In genomic region chr16:56012789-56013743, GRCm38 (mm10) we compare ENCODE assay signal across 12 mouse cellular contexts. TPM values are rescaled to one million over a fixed set of nuclear protein-coding genes. Genes with fewer than 3 reads are reported as not detected.
DNase-seq lines count a peak whose midpoint lies in the region; ATAC-seq and TF ChIP-seq lines count a peak whose summit lies in the region.
"Had no signal": no experiment of that assay in that cellular context is flagged by ENCODE, and none has a peak within 500 bp of the region (broad histone marks: within the 10 kb centered on the region; RNA-seq: fewer than 3 reads in every experiment).

No protein-coding gene starts in this region.

- peak; percentile 49; the same call in 1 of the 2 replicates for ATAC-seq in forebrain, embryonic 12.5 days (ENCODE audit: low FRiP score)
- ATAC-seq in liver, embryonic 11.5 days (replicated peaks; ENCODE audit: low FRiP score), result peak; percentile 51; the same call in 1 of the 2 replicates
- peak; percentile 37 for ATAC-seq in liver, embryonic 14.5 days (ENCODE audit: insufficient read depth)

- no peaks in the 10 kb centered on the region for H3K27me3 ChIP-seq in forebrain, embryonic 12.5 days
- H3K27me3 ChIP-seq in forebrain, embryonic 10.5 days (ENCODE audit: poor library complexity, severe bottlenecking), result no peaks in the 10 kb centered on the region
- no peaks in the 10 kb centered on the region for H3K27me3 ChIP-seq in liver, embryonic 11.5 days (replicated peaks; ENCODE audit: control insufficient read depth, insufficient read depth, low read length)
- H3K27me3 ChIP-seq in liver, embryonic 14.5 days (ENCODE audit: control insufficient read depth, insufficient read depth, low read length), result no peaks in the 10 kb centered on the region
- H3K27me3 ChIP-seq: heart, embryonic 12.5 days; limb, embryonic 13.5 days had no signal

- H3K27ac ChIP-seq in forebrain, embryonic 12.5 days, result no peak overlapping the region
- no peak overlapping the region for H3K27ac ChIP-seq in forebrain, embryonic 10.5 days
- H3K27ac ChIP-seq in liver, embryonic 11.5 days (ENCODE audit: low read depth, low read length), result no peak overlapping the region
- no peak overlapping the region for H3K27ac ChIP-seq in liver, embryonic 14.5 days
- H3K27ac ChIP-seq: limb, embryonic 13.5 days; macrophage had no signal

- H3K4me3 ChIP-seq in forebrain, embryonic 12.5 days (replicated peaks), result no peak overlapping the region
- H3K4me3 ChIP-seq in forebrain, embryonic 10.5 days, result no peak overlapping the region
- no peak overlapping the region for H3K4me3 ChIP-seq in liver, embryonic 11.5 days (ENCODE audit: low read depth, low read length)
- no peak overlapping the region for H3K4me3 ChIP-seq in liver, embryonic 14.5 days (ENCODE audit: insufficient read depth in 1 of 2, low read depth in 2 of 2, low read length in 2 of 2)
- H3K4me3 ChIP-seq: heart, embryonic 12.5 days; limb, embryonic 13.5 days had no signal

- TF ChIP-seq CTCF in liver, embryonic 14.5 days (IDR thresholded peaks at IDR 0.05; ENCODE audit: low read depth), result 0 out of 2 replicates have a peak, but pooled peaks have one; percentile 9

- no peak overlapping the region for H3K9ac ChIP-seq in forebrain, embryonic 12.5 days
- H3K9ac ChIP-seq in liver, embryonic 11.5 days (ENCODE audit: low read depth, low read length), result no peak overlapping the region
- no peak overlapping the region for H3K9ac ChIP-seq in liver, embryonic 14.5 days (replicated peaks)
- H3K9ac ChIP-seq: heart, embryonic 12.5 days; limb, embryonic 13.5 days had no signal

- DNase-seq in forebrain, embryonic 10.5 days (ENCODE audit: extremely low spot score, low spot score), result no peak
- no peak for DNase-seq in liver, embryonic 11.5 days (ENCODE audit: low spot score)
- no peak for DNase-seq in liver
- DNase-seq in R1 (ENCODE audit: low read depth, low spot score), result peak; percentile 84
- DNase-seq in liver, embryonic 14.5 days (ENCODE audit: low read depth in 3 of 3, low spot score in 3 of 3), result no peak
- DNase-seq in embryo, embryonic 10.5 days (ENCODE audit: low spot score), result no peak
- no peak for DNase-seq in thymus, adult 18-20 months
- DNase-seq: cerebellum, adult 2 months had no signal

- no peak for TF ChIP-seq EP300 in liver, embryonic 14.5 days (IDR thresholded peaks at IDR 0.05; ENCODE audit: low read depth)

- WGBS in forebrain, embryonic 12.5 days, result 92% methylated on average over 10 of the region's 10 CpGs
- WGBS in forebrain, embryonic 10.5 days, result 89% methylated on average over 10 of the region's 10 CpGs
- WGBS in liver, embryonic 11.5 days, result 91% methylated on average over 10 of the region's 10 CpGs
- WGBS in liver, embryonic 14.5 days (ENCODE audit: insufficient replicate concordance), result 81% methylated on average over 10 of the region's 10 CpGs

- H3K4me1 ChIP-seq in forebrain, embryonic 12.5 days, result no peaks in the 10 kb centered on the region
- H3K4me1 ChIP-seq in forebrain, embryonic 10.5 days, result no peaks in the 10 kb centered on the region
- no peaks in the 10 kb centered on the region for H3K4me1 ChIP-seq in liver, embryonic 11.5 days (replicated peaks; ENCODE audit: control insufficient read depth, insufficient read depth, low read length)
- no peaks in the 10 kb centered on the region for H3K4me1 ChIP-seq in liver, embryonic 14.5 days (replicated peaks; ENCODE audit: control insufficient read depth in 2 of 2, insufficient read depth in 2 of 2, low read length in 1 of 2)
- H3K4me1 ChIP-seq: heart, embryonic 12.5 days; limb, embryonic 13.5 days had no signal

- peaks cover 43% of the 10 kb centered on the region for H3K36me3 ChIP-seq in forebrain, embryonic 12.5 days (replicated peaks)
- peaks cover 69% of the 10 kb centered on the region for H3K36me3 ChIP-seq in forebrain, embryonic 10.5 days (replicated peaks)
- peaks cover 9% of the 10 kb centered on the region for H3K36me3 ChIP-seq in liver, embryonic 11.5 days (ENCODE audit: control insufficient read depth, insufficient read depth, low read length)
- peaks cover 32% of the 10 kb centered on the region for H3K36me3 ChIP-seq in liver, embryonic 14.5 days (replicated peaks; ENCODE audit: control insufficient read depth, insufficient read depth, low read depth)

- H3K9me3 ChIP-seq in forebrain, embryonic 12.5 days, result no peaks in the 10 kb centered on the region
- H3K9me3 ChIP-seq in forebrain, embryonic 10.5 days, result peaks cover 5% of the 10 kb centered on the region
- no peaks in the 10 kb centered on the region for H3K9me3 ChIP-seq in liver, embryonic 11.5 days (ENCODE audit: control insufficient read depth, low read length)
- H3K9me3 ChIP-seq in liver, embryonic 14.5 days (ENCODE audit: control insufficient read depth, low read length), result no peaks in the 10 kb centered on the region
- H3K9me3 ChIP-seq: heart, embryonic 12.5 days; limb, embryonic 13.5 days had no signal

- no peak overlapping the region for H3K4me2 ChIP-seq in forebrain, embryonic 12.5 days
- no peak overlapping the region for H3K4me2 ChIP-seq in liver, embryonic 11.5 days
- H3K4me2 ChIP-seq in liver, embryonic 14.5 days (ENCODE audit: low read depth), result no peak overlapping the region
- H3K4me2 ChIP-seq: heart, embryonic 12.5 days; limb, embryonic 13.5 days had no signal

RNA-seq across cellular contexts. Expression of gene Pcnp, which starts 16.5 kb away (rescaled TPM):
- polyA plus RNA-seq in forebrain, embryonic 12.5 days (2016; fragmentation: Nextera tagmentation; extraction: Ambion mirVana), result 316 and 329 TPM in 2 replicates
- 330 and 358 TPM in 2 replicates for polyA plus RNA-seq in forebrain, embryonic 10.5 days (2016; fragmentation: Nextera tagmentation; extraction: Ambion mirVana)
- polyA plus RNA-seq in liver, embryonic 11.5 days (2014; fragmentation: Nextera tagmentation; extraction: Ambion mirVana), result 195 and 210 TPM in 2 replicates
- polyA plus RNA-seq in liver, embryonic 14.5 days (2012; rRNA removed), result 22.2 and 33.6 TPM in 2 replicates
- 102 and 107 TPM in 2 replicates for polyA plus RNA-seq in liver, embryonic 14.5 days (2014; fragmentation: Nextera tagmentation; extraction: Ambion mirVana)

RNA-seq across cellular contexts. Expression of gene Trmt10c, which starts 24.6 kb away (rescaled TPM):
- 29.5 and 31.0 TPM in 2 replicates for polyA plus RNA-seq in forebrain, embryonic 12.5 days (2016; fragmentation: Nextera tagmentation; extraction: Ambion mirVana)
- 33.9 and 35.6 TPM in 2 replicates for polyA plus RNA-seq in forebrain, embryonic 10.5 days (2016; fragmentation: Nextera tagmentation; extraction: Ambion mirVana)
- polyA plus RNA-seq in liver, embryonic 11.5 days (2014; fragmentation: Nextera tagmentation; extraction: Ambion mirVana), result 38.5 and 41.8 TPM in 2 replicates
- 3.2 and 6.1 TPM in 2 replicates for polyA plus RNA-seq in liver, embryonic 14.5 days (2012; rRNA removed)
- 16.1 and 17.7 TPM in 2 replicates for polyA plus RNA-seq in liver, embryonic 14.5 days (2014; fragmentation: Nextera tagmentation; extraction: Ambion mirVana)

RNA-seq across cellular contexts. Expression of gene Senp7, which starts 35.1 kb away (rescaled TPM):
- polyA plus RNA-seq in forebrain, embryonic 12.5 days (2016; fragmentation: Nextera tagmentation; extraction: Ambion mirVana), result 43.8 and 49.2 TPM in 2 replicates
- polyA plus RNA-seq in forebrain, embryonic 10.5 days (2016; fragmentation: Nextera tagmentation; extraction: Ambion mirVana), result 28.7 and 29.2 TPM in 2 replicates
- polyA plus RNA-seq in liver, embryonic 11.5 days (2014; fragmentation: Nextera tagmentation; extraction: Ambion mirVana), result 24.1 and 29.2 TPM in 2 replicates
- 6.9 and 8.7 TPM in 2 replicates for polyA plus RNA-seq in liver, embryonic 14.5 days (2012; rRNA removed)
- 15.5 and 16.9 TPM in 2 replicates for polyA plus RNA-seq in liver, embryonic 14.5 days (2014; fragmentation: Nextera tagmentation; extraction: Ambion mirVana)

RNA-seq across cellular contexts. Expression of gene Zbtb11, which starts 39.4 kb away (rescaled TPM):
- polyA plus RNA-seq in forebrain, embryonic 12.5 days (2016; fragmentation: Nextera tagmentation; extraction: Ambion mirVana), result 19.6 and 20.4 TPM in 2 replicates
- polyA plus RNA-seq in forebrain, embryonic 10.5 days (2016; fragmentation: Nextera tagmentation; extraction: Ambion mirVana), result 16.5 and 18.2 TPM in 2 replicates
- 21.7 and 23.5 TPM in 2 replicates for polyA plus RNA-seq in liver, embryonic 11.5 days (2014; fragmentation: Nextera tagmentation; extraction: Ambion mirVana)
- 3.1 and 5.1 TPM in 2 replicates for polyA plus RNA-seq in liver, embryonic 14.5 days (2012; rRNA removed)
- polyA plus RNA-seq in liver, embryonic 14.5 days (2014; fragmentation: Nextera tagmentation; extraction: Ambion mirVana), result 8.4 and 9.5 TPM in 2 replicates

RNA-seq across cellular contexts. Expression of gene Rpl24, which starts 47.0 kb away (rescaled TPM):
- polyA plus RNA-seq in forebrain, embryonic 12.5 days (2016; fragmentation: Nextera tagmentation; extraction: Ambion mirVana), result 711 and 747 TPM in 2 replicates
- polyA plus RNA-seq in forebrain, embryonic 10.5 days (2016; fragmentation: Nextera tagmentation; extraction: Ambion mirVana), result 761 and 771 TPM in 2 replicates
- 847 and 912 TPM in 2 replicates for polyA plus RNA-seq in liver, embryonic 11.5 days (2014; fragmentation: Nextera tagmentation; extraction: Ambion mirVana)
- 155 and 464 TPM in 2 replicates for polyA plus RNA-seq in liver, embryonic 14.5 days (2012; rRNA removed)
- 477 and 499 TPM in 2 replicates for polyA plus RNA-seq in liver, embryonic 14.5 days (2014; fragmentation: Nextera tagmentation; extraction: Ambion mirVana)
